Mouse (Mus musculus) cerebellum, adult 2 months (tissue): ENCODE results near the gene Tiam1.

Experiments
- CTCF ChIP-seq: fragments of 200-500 bp; IDR thresholded peaks from 2 replicates; pipeline ENCODE4 v1.5.1; 2011; ENCODE audit warnings: low read depth, mild to moderate bottlenecking, control low read depth, low read length, moderate library complexity, borderline replicate concordance; ENCODE audit not compliant: insufficient read depth
- POLR2A ChIP-seq: fragments of 200-500 bp; IDR thresholded peaks from 2 replicates; pipeline ENCODE4 v1.6.1; 2011; ENCODE audit warnings: low read length, control low read depth, borderline replicate concordance; ENCODE audit not compliant: insufficient read depth

GRCm38 (mm10) chr16:89813536-89813935 is 330.0 kb downstream of the Tiam1 start:
- TF ChIP-seq CTCF = no peak
- no peak for TF ChIP-seq POLR2A
